Mouse (Mus musculus) myocyte (in vitro differentiated cells): ENCODE measurements around the gene Vav2. TPM values are rescaled to one million over a fixed set of nuclear protein-coding genes. Genes with fewer than 3 reads are reported as not detected.

Experiments
- H3K27me3 ChIP-seq: one replicate; pipeline ENCODE4 v1.6.1; 2011; ENCODE audit not compliant: control insufficient read depth, insufficient read depth, insufficient read length
- H3K36me3 ChIP-seq: one replicate; pipeline ENCODE4 v1.6.1; 2011; ENCODE audit not compliant: control insufficient read depth, insufficient read depth
- H3K4me2 ChIP-seq: one replicate; pipeline ENCODE4 v1.6.1; 2011; ENCODE audit warnings: low read depth, control low read depth
- H3K4me3 ChIP-seq: one replicate; pipeline ENCODE4 v1.5.1; 2011; ENCODE audit warnings: mild to moderate bottlenecking, control low read depth, moderate library complexity
- H3K79me2 ChIP-seq: one replicate; pipeline ENCODE4 v1.6.1; 2011; ENCODE audit not compliant: control insufficient read depth, insufficient read depth
- H3ac ChIP-seq: one replicate; pipeline ENCODE4 v1.6.1; 2011; ENCODE audit not compliant: control insufficient read depth, insufficient read length
- CEBPB ChIP-seq: IDR thresholded peaks from 2 replicates; pipeline ENCODE4 v1.6.1; 2011; ENCODE audit warnings: mild to moderate bottlenecking, moderate library complexity; ENCODE audit not compliant: poor library complexity, insufficient read depth, severe bottlenecking
- E2F4 ChIP-seq: IDR thresholded peaks from one replicate; pipeline ENCODE4 v1.6.1; 2011; ENCODE audit warnings: mild to moderate bottlenecking, control low read depth, moderate library complexity; ENCODE audit not compliant: insufficient read depth
- MAX ChIP-seq: IDR thresholded peaks from one replicate; pipeline ENCODE4 v1.6.1; 2011; ENCODE audit warnings: low read depth, mild to moderate bottlenecking, control low read depth
- MYOD1 ChIP-seq, 3 experiments: IDR thresholded peaks; one replicate each; pipeline ENCODE4 v1.6.1; 2011; ENCODE audit warnings: control low read depth in 2 of 3, low read depth in 2 of 3, mild to moderate bottlenecking in 2 of 3, moderate library complexity in 1 of 3; ENCODE audit not compliant: insufficient read length in 2 of 3, control insufficient read depth in 1 of 3
- MYOG ChIP-seq, 3 experiments: IDR thresholded peaks; one replicate each; pipeline ENCODE4 v1.6.1; 2011; ENCODE audit warnings: control low read depth in 2 of 3, low read depth in 2 of 3, mild to moderate bottlenecking in 2 of 3; ENCODE audit not compliant: insufficient read length in 2 of 3, control insufficient read depth in 1 of 3, insufficient read depth in 1 of 3
- POLR2A ChIP-seq: IDR thresholded peaks from one replicate; pipeline ENCODE4 v1.6.1; 2011; ENCODE audit warnings: low read depth, mild to moderate bottlenecking, control low read depth, moderate library complexity; ENCODE audit not compliant: insufficient read length
- POLR2AphosphoS2 ChIP-seq: IDR thresholded peaks from one replicate; pipeline ENCODE4 v1.6.1; 2011; ENCODE audit warnings: low read depth, control low read depth; ENCODE audit not compliant: insufficient read length
- REST ChIP-seq: IDR thresholded peaks from one replicate; pipeline ENCODE4 v1.6.1; 2011; ENCODE audit warnings: mild to moderate bottlenecking, control low read depth, moderate library complexity; ENCODE audit not compliant: insufficient read depth, insufficient read length
- SRF ChIP-seq: IDR thresholded peaks from one replicate; pipeline ENCODE4 v1.6.1; 2011; ENCODE audit warnings: low read depth; ENCODE audit not compliant: control insufficient read depth, insufficient read length
- TCF12 ChIP-seq: IDR thresholded peaks from one replicate; pipeline ENCODE4 v1.6.1; 2011; ENCODE audit warnings: mild to moderate bottlenecking, control low read depth; ENCODE audit not compliant: poor library complexity, insufficient read depth, severe bottlenecking
- TCF3 ChIP-seq: IDR thresholded peaks from one replicate; pipeline ENCODE4 v1.6.1; 2011; ENCODE audit warnings: low read depth, control low read depth; ENCODE audit not compliant: insufficient read length
- USF1 ChIP-seq: IDR thresholded peaks from one replicate; pipeline ENCODE4 v1.6.1; 2011; ENCODE audit warnings: low read depth, mild to moderate bottlenecking, control low read depth, moderate library complexity
- polyA plus RNA-seq: library from polyadenylated mRNA; unstranded; fragments of >200 nt; fragmentation: generic; extraction: Trizol; gene quantifications from one replicate; pipeline ENCODE4 v1.2.1, GENCODE M21; 2012; ENCODE audit warnings: missing spikeins

The Vav2 gene
- polyA plus RNA-seq, 1 experiment, result 14.1 TPM

- H3ac ChIP-seq, result no peak overlapping the region
- no peaks in the 10 kb centered on the region for H3K27me3 ChIP-seq
- no peak overlapping the region for H3K4me2 ChIP-seq
- H3K79me2 ChIP-seq, result no peaks in the 10 kb centered on the region
- TF ChIP-seq MAX (no peak), POLR2A (no peak), MYOG (IDR thresholded peaks at IDR 0.05; ENCODE audit: control insufficient read depth in 1 of 3, insufficient read depth in 1 of 3, insufficient read length in 2 of 3, low read depth in 2 of 3) (no peak), USF1 (no peak), TCF3 (no peak)
- H3K4me3 ChIP-seq, result no peak overlapping the region
- no peaks in the 10 kb centered on the region for H3K36me3 ChIP-seq
Measured at GRCm38 (mm10) chr2:27381698-27382097, 45.1 kb downstream of the Vav2 start.

DNA sequence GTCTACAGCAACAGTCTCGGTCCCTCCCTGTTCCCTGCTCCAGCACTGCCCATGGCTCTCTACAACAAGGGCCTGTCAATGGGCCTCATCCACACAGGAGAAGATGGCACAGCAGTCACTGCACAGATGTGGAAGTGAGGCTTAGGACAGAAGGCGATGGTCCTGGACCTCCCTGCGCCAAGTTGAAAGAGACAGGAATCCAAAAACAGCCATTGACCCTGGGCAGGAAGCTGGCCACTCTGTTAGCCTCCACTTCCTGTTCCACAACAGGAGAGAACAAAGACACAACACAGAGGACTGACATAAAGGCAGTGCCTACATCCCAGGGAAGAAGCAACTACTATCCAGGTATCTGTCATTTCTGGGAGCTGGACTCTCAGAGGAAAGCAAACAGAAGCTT, 45.6 kb downstream of the Vav2 start:
- no peak overlapping the region for H3K4me3 ChIP-seq
- no peaks in the 10 kb centered on the region for H3K79me2 ChIP-seq
- H3K4me2 ChIP-seq, result no peak overlapping the region
- no peaks in the 10 kb centered on the region for H3K36me3 ChIP-seq
- no peak overlapping the region for H3ac ChIP-seq
- H3K27me3 ChIP-seq, result no peaks in the 10 kb centered on the region
- TF ChIP-seq CEBPB (no peak), SRF (no peak), TCF3 (no peak), USF1 (no peak), TCF12 (no peak), POLR2A (no peak), MAX (no peak), E2F4 (no peak), POLR2AphosphoS2 (no peak)

DNA sequence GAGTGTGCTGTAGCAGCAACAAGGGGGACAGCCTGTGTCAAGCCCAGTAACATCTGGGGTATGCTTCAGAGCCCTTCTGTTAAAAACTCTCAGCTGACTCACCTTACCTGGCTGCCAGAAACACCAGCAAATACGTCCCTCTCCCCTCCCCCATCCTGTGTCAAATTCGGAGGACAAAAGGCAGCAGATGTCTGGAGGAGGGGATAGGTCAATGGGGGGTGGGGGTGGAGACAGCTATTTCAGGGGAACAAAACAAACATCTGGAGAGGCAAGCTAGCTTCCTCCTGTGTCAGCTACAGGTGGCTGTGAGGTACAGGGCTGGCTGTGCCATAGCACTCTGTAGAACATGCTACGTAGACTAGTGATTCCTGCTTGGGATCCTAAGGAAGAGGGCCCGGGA, 49.0 kb downstream of the Vav2 start:
- Histone ChIP-seq H3ac (no peak overlapping the region), H3K4me2 (no peak overlapping the region)

DNA sequence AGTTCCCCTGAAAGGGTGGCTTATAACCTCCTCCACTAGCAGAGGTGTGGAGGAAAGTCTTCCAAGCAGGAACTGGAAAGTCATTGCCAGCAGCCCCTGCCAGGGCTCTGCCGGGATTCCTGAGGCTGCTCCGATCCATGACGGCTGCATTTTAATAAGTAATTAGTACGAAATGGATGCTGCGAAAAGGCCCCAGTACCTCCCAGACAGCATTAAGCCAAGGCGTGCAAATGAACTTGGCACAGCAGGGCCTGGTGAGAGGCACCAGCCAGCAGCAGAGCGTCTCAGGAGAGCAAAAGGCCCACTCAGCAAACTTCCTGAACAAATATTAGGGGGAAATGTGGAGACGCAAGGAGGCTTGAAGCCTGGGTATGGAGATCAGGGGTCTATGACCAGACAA, 49.7 kb downstream of the Vav2 start:
- Histone ChIP-seq H3ac (no peak overlapping the region), H3K4me3 (no peak overlapping the region), H3K79me2 (no peaks in the 10 kb centered on the region), H3K36me3 (no peaks in the 10 kb centered on the region), H3K27me3 (no peaks in the 10 kb centered on the region), H3K4me2 (no peak overlapping the region)
- TF ChIP-seq MYOD1 (IDR thresholded peaks at IDR 0.05; ENCODE audit: control insufficient read depth in 1 of 3, insufficient read length in 2 of 3, low read depth in 2 of 3), result no peak
- TF ChIP-seq E2F4, result no peak
- TF ChIP-seq MAX, result no peak
- TF ChIP-seq CEBPB, result no peak
- no peak for TF ChIP-seq USF1
- TF ChIP-seq REST, result no peak
- TF ChIP-seq MYOG (IDR thresholded peaks at IDR 0.05; ENCODE audit: control insufficient read depth in 1 of 3, insufficient read depth in 1 of 3, insufficient read length in 2 of 3, low read depth in 2 of 3), result no peak
- no peak for TF ChIP-seq TCF12
- TF ChIP-seq POLR2A, result no peak
- TF ChIP-seq TCF3, result no peak
- no peak for TF ChIP-seq POLR2AphosphoS2
- TF ChIP-seq SRF, result no peak

More for the DNA sequence above, 49.0 kb downstream of the Vav2 start:
- H3K27me3 ChIP-seq, result no peaks in the 10 kb centered on the region
- H3K79me2 ChIP-seq, result no peaks in the 10 kb centered on the region
- H3K4me3 ChIP-seq, result no peak overlapping the region
- no peaks in the 10 kb centered on the region for H3K36me3 ChIP-seq
- TF ChIP-seq CEBPB, result no peak
- no peak for TF ChIP-seq TCF3
- TF ChIP-seq MYOD1 (IDR thresholded peaks at IDR 0.05; ENCODE audit: control insufficient read depth in 1 of 3, insufficient read length in 2 of 3, low read depth in 2 of 3), result no peak

GRCm38 (mm10) chr2:27375141-27375540, 51.7 kb downstream of the Vav2 start:
- no peak overlapping the region for H3K4me2 ChIP-seq
- H3K27me3 ChIP-seq, result no peaks in the 10 kb centered on the region
- H3ac ChIP-seq, result no peak overlapping the region
- no peaks in the 10 kb centered on the region for H3K36me3 ChIP-seq
- H3K79me2 ChIP-seq, result no peaks in the 10 kb centered on the region
- no peak overlapping the region for H3K4me3 ChIP-seq
- TF ChIP-seq TCF12 (no peak), MYOG (IDR thresholded peaks at IDR 0.05; ENCODE audit: control insufficient read depth in 1 of 3, insufficient read depth in 1 of 3, insufficient read length in 2 of 3, low read depth in 2 of 3) (no peak), POLR2AphosphoS2 (no peak), POLR2A (no peak), REST (no peak), MYOD1 (IDR thresholded peaks at IDR 0.05; ENCODE audit: control insufficient read depth in 1 of 3, insufficient read length in 2 of 3, low read depth in 2 of 3) (no peak), TCF3 (no peak), MAX (no peak), E2F4 (no peak), SRF (no peak), CEBPB (no peak), USF1 (no peak)
